Mouse (Mus musculus): ENCODE measurements around the gene Nmrk2. TPM values are rescaled to one million over a fixed set of nuclear protein-coding genes. Genes with fewer than 3 reads are reported as not detected.
A peak's percentile ranks its signal among the peaks of the same experiment; 100 is the strongest.
"Not testable (repeated sequence)": the region's sequence is repeated elsewhere in the genome, so short reads cannot be mapped to it uniquely, and the experiment has no call there.

The Nmrk2 gene
- polyA plus RNA-seq, 2 experiments: 0.43 to 0.87 TPM

DNA sequence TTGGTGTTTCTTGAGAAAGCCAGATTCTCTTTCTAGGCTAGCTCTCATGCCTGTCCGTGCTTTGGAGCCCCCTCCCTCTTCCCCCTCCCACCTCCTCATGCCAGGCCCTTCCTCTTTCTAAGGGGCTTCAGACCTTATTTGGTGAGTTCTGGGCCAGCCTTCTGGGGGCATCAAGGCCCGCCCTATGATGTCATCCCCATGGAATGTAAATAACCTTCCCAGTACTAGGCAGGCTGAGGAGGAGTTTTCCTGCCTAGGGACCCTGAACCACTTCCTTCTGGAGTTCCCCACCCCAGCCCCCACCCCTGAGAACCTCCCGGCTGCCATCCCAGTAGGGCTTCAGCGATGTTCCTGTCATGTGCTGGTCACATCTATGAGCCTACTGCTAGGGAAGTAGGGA lies 17.1 kb downstream of the Nmrk2 start:
- no peak for DNase-seq (ENCODE audit: low spot score)
- 44% methylated on average over 4 of the region's 4 CpGs for WGBS
- Histone ChIP-seq H3K4me2 (replicated peaks; ENCODE audit: low read depth, low read length, severe bottlenecking) (no peak overlapping the region), H3K4me1 (ENCODE audit: control insufficient read depth, insufficient read depth, low read length) (peaks cover 7% of the 10 kb centered on the region), H3K27me3 (ENCODE audit: control insufficient read depth, insufficient read depth, low read length) (no peaks in the 10 kb centered on the region), H3K36me3 (ENCODE audit: control insufficient read depth, insufficient read depth, low read length) (peaks cover 70% of the 10 kb centered on the region), H3K9ac (ENCODE audit: low read depth, low read length, severe bottlenecking) (no peak overlapping the region), H3K27ac (replicated peaks; ENCODE audit: low read depth, low read length) (no peak overlapping the region), H3K9me3 (ENCODE audit: control insufficient read depth, low read length) (no peaks in the 10 kb centered on the region), H3K4me3 (replicated peaks; ENCODE audit: low read length) (no peak overlapping the region)
- TF ChIP-seq POLR2A (IDR thresholded peaks at IDR 0.05; ENCODE audit: borderline replicate concordance, extremely low read depth, insufficient read depth, insufficient read length): no peak
- no peak for ATAC-seq (ENCODE audit: low FRiP score, low read depth)

DNA sequence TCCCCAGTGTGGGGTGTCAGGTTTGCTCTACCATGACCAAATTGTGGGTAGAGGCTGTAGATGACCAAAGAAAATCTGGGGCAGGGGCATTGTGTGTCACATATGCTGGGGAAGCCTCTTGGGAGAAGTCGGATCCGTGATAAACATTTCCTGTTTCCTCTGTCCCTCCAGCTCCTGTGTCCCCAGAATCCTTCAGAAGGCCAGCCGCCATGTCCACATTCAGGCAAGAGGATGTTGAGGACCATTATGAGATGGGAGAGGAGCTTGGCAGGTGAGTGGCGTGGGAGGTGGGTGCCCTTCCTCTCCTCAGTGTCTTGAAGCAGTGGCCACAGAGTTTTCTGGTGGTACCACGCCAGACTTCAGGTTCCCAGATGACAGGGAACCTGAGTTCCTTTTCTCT lies 18.0 kb downstream of the Nmrk2 start, which contains the start of gene 4930442H23Rik:
Gene 4930442H23Rik, minus strand, starts transcription at position 45 of the 400 bp plus-strand sequence.
- 85% methylated on average over 5 of the region's 5 CpGs for whole genome bisulfite sequencing
- Histone ChIP-seq H3K36me3 (ENCODE audit: control insufficient read depth, insufficient read depth, low read length) (peaks cover 78% of the 10 kb centered on the region), H3K4me3 (replicated peaks; ENCODE audit: low read length) (peak within 1 kb of the TSS; percentile 75), H3K4me2 (replicated peaks; ENCODE audit: low read depth, low read length, severe bottlenecking) (peak within 1 kb of the TSS; percentile 65), H3K27ac (replicated peaks; ENCODE audit: low read depth, low read length) (peak within 1 kb of the TSS; percentile 65; the same call in 1 of the 2 replicates), H3K27me3 (ENCODE audit: control insufficient read depth, insufficient read depth, low read length) (no peaks in the 10 kb centered on the region), H3K4me1 (ENCODE audit: control insufficient read depth, insufficient read depth, low read length) (peaks cover 7% of the 10 kb centered on the region), H3K9me3 (ENCODE audit: control insufficient read depth, low read length) (no peaks in the 10 kb centered on the region), H3K9ac (ENCODE audit: low read depth, low read length, severe bottlenecking) (peak within 1 kb of the TSS; percentile 70)
- DNase-seq (ENCODE audit: low spot score) (no peak), ATAC-seq (ENCODE audit: low FRiP score, low read depth) (no peak)
- no peak for TF ChIP-seq POLR2A (IDR thresholded peaks at IDR 0.05; ENCODE audit: borderline replicate concordance, extremely low read depth, insufficient read depth, insufficient read length)

DNA sequence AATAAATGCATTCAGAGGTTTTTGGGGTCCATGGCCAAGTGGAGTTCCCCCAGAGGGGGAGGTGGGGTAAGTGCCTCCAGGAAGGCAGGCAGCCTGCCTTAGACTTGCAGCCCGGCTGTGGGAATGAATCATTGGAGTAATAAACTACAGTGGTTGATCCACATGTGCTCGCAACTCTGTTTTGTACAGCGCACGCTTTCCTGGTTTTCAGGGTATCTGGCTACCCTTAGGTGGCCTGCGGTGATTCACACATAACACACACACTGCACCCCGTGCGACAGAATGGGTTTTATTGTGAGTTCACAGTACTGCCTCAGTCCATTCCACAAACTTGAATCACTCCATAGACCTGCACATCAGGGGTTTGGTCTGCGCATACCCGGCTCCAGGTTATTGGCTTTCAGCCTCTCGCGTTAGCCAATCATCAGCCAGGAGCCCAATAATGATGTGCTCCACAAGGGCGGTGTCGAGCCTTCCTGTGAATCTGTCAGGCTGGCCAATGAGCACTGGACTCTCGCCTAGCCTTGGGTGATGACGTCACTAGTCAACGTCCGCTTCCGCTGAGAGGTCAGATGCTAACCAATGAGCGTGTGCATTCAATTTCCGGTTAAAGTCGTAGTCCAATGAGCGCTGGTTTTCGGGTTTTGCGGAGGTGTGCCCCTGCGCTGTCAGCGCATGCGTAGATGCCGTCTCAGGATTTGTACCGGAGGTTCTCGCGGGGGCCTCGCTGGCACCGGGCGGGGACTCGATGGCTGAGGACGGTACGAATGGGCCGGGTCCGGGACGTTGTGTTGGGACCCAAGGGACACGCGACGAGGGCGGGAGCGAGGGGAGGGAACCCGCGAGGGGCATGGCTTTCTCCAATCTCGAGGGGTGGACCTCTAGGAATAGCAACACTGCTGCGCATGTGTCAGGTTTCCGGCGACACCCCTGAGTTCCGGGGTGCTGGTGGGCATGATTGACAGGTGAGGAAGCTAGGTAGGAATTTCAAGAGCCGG lies 19.2 kb downstream of the Nmrk2 start, which contains the start of gene Dapk3:
Gene Dapk3, plus strand, starts transcription at position 670 of the 998 bp plus-strand sequence.
- peak within 1 kb of the TSS; percentile 75 for H3K4me3 ChIP-seq (replicated peaks; ENCODE audit: low read length)
- peak within 1 kb of the TSS; percentile 70 for H3K9ac ChIP-seq (ENCODE audit: low read depth, low read length, severe bottlenecking)
- H3K27ac ChIP-seq (replicated peaks; ENCODE audit: low read depth, low read length): peak within 1 kb of the TSS; percentile 65; the same call in 1 of the 2 replicates
- 3% methylated on average over 53 of the region's 53 CpGs for WGBS
- H3K4me2 ChIP-seq (replicated peaks; ENCODE audit: low read depth, low read length, severe bottlenecking): peak within 1 kb of the TSS; percentile 65
- H3K27me3 ChIP-seq (ENCODE audit: control insufficient read depth, insufficient read depth, low read length): no peaks in the 10 kb centered on the region
- ATAC-seq (ENCODE audit: low FRiP score, low read depth): peak; percentile 94
- TF ChIP-seq POLR2A (IDR thresholded peaks at IDR 0.05; ENCODE audit: borderline replicate concordance, extremely low read depth, insufficient read depth, insufficient read length): 0 out of 2 replicates have a peak, but pooled peaks have one; percentile 9
- H3K4me1 ChIP-seq (ENCODE audit: control insufficient read depth, insufficient read depth, low read length): peaks cover 11% of the 10 kb centered on the region
- peaks cover 83% of the 10 kb centered on the region for H3K36me3 ChIP-seq (ENCODE audit: control insufficient read depth, insufficient read depth, low read length)
- DNase-seq (ENCODE audit: low spot score): peak; percentile 99
- H3K9me3 ChIP-seq (ENCODE audit: control insufficient read depth, low read length): no peaks in the 10 kb centered on the region

DNA sequence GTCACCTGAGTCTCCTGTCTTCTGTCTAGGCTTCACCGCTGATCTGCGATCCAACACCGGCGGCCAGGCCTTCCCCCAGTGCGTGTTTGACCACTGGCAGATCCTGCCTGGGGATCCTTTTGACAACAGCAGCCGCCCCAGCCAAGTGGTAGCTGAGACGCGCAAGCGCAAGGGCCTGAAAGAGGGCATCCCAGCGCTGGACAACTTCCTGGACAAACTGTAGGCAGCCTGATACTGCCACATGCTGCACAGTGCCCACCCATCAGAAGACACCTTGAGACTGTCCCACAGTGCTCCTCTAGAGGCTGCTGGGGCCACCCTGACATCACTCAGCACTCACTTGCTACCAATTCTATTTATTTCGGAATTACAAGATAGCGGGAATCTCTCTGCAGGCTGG lies 20.0 kb downstream of the Nmrk2 start:
- not testable (repeated sequence) for DNase-seq (ENCODE audit: low spot score); ATAC-seq (ENCODE audit: low FRiP score, low read depth); H3K9me3 ChIP-seq (ENCODE audit: control insufficient read depth, low read length); H3K9ac ChIP-seq (ENCODE audit: low read depth, low read length, severe bottlenecking); H3K27ac ChIP-seq (replicated peaks; ENCODE audit: low read depth, low read length); H3K27me3 ChIP-seq (ENCODE audit: control insufficient read depth, insufficient read depth, low read length); H3K4me3 ChIP-seq (replicated peaks; ENCODE audit: low read length); H3K4me2 ChIP-seq (replicated peaks; ENCODE audit: low read depth, low read length, severe bottlenecking)
- Histone ChIP-seq H3K36me3 (ENCODE audit: control insufficient read depth, insufficient read depth, low read length) (peaks cover 82% of the 10 kb centered on the region), H3K4me1 (ENCODE audit: control insufficient read depth, insufficient read depth, low read length) (peaks cover 14% of the 10 kb centered on the region)
- WGBS: 80% methylated on average over 6 of the region's 12 CpGs

DNA sequence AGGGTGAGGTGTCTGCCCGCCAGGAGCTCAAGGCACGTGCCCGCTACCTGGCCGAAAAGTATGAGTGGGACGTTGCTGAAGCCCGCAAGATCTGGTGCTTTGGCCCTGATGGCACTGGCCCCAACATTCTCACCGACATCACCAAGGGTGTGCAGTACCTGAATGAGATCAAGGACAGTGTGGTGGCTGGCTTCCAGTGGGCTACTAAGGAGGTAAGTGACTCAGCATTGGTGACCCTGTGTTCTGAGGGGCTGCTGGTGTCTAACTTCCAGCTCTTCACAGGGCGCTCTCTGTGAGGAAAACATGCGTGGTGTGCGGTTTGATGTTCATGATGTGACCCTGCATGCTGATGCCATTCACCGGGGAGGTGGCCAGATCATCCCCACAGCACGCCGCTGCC lies 20.9 kb downstream of the Nmrk2 start:
- Histone ChIP-seq H3K36me3 (ENCODE audit: control insufficient read depth, insufficient read depth, low read length) (peaks cover 76% of the 10 kb centered on the region), H3K4me1 (ENCODE audit: control insufficient read depth, insufficient read depth, low read length) (peaks cover 16% of the 10 kb centered on the region), H3K27ac (replicated peaks; ENCODE audit: low read depth, low read length) (no peak overlapping the region), H3K27me3 (ENCODE audit: control insufficient read depth, insufficient read depth, low read length) (no peaks in the 10 kb centered on the region), H3K9ac (ENCODE audit: low read depth, low read length, severe bottlenecking) (no peak overlapping the region), H3K9me3 (ENCODE audit: control insufficient read depth, low read length) (no peaks in the 10 kb centered on the region), H3K4me2 (replicated peaks; ENCODE audit: low read depth, low read length, severe bottlenecking) (no peak overlapping the region), H3K4me3 (replicated peaks; ENCODE audit: low read length) (no peak overlapping the region)
- TF ChIP-seq POLR2A (IDR thresholded peaks at IDR 0.05; ENCODE audit: borderline replicate concordance, extremely low read depth, insufficient read depth, insufficient read length): no peak
- DNase-seq (ENCODE audit: low spot score) (no peak), ATAC-seq (ENCODE audit: low FRiP score, low read depth) (no peak)
- WGBS: 93% methylated on average over 13 of the region's 13 CpGs

Data from limb, embryonic 14.5 days (tissue).